Mouse (Mus musculus): ENCODE measurements around the gene Gpatch11.

- TF ChIP-seq EP300 (IDR thresholded peaks at IDR 0.05; ENCODE audit: insufficient read depth, low read depth, low read length), result no peak
- TF ChIP-seq CTCF (IDR thresholded peaks at IDR 0.05; ENCODE audit: low read depth, low read length), result no peak
These were observed 44.2 kb upstream of the Gpatch11 start for GRCm38 (mm10) chr17:78791068-78791689.
